Mouse (Mus musculus) CH12.LX (cell line): ENCODE measurements around the gene Thtpa. TPM values are rescaled to one million over a fixed set of nuclear protein-coding genes. Genes with fewer than 3 reads are reported as not detected.
A peak's percentile ranks its signal among the peaks of the same experiment; 100 is the strongest.

Source experiments
- DNase-seq: peaks from one replicate; pipeline ENCODE4 v3.0.0-alpha.2; 2013; ENCODE audit errors: extremely low read depth
- H3K27ac ChIP-seq: 2 replicates; pipeline ENCODE4 v1.5.1; 2012; ENCODE audit warnings: low read depth, mild to moderate bottlenecking, control low read depth, moderate library complexity; ENCODE audit not compliant: insufficient read depth
- H3K27me3 ChIP-seq: replicated peaks from 2 replicates; pipeline ENCODE3; 2012; ENCODE audit warnings: inconsistent platforms
- H3K36me3 ChIP-seq, 2 experiments: replicated peaks in 1 of 2; 2 replicates each; pipeline versions ENCODE3 to v1.6.1; 2012; ENCODE audit warnings: inconsistent platforms in 1 of 2, low read length in 1 of 2, mild to moderate bottlenecking in 1 of 2, mixed read lengths in 1 of 2, moderate library complexity in 1 of 2; ENCODE audit not compliant: control insufficient read depth in 1 of 2, insufficient read depth in 1 of 2
- H3K4me1 ChIP-seq, 2 experiments: 2 replicates each; pipeline ENCODE4 v1.6.1; 2012; ENCODE audit warnings: inconsistent platforms in 1 of 2, moderate library complexity in 1 of 2; ENCODE audit not compliant: insufficient read depth in 2 of 2, control insufficient read depth in 1 of 2
- H3K4me2 ChIP-seq: 2 replicates; pipeline ENCODE4 v1.6.1; 2012; ENCODE audit warnings: low read depth, mild to moderate bottlenecking, control low read depth; ENCODE audit not compliant: poor library complexity, insufficient read depth, severe bottlenecking
- H3K4me3 ChIP-seq, 3 experiments: fragments of 150-350 bp in 1 of 3; sonication (generic) in 1 of 3; replicated peaks in 1 of 3; 2 replicates each; pipeline versions ENCODE3 to v1.5.1; 2011 to 2012; ENCODE audit warnings: low read depth in 2 of 3, low read length in 2 of 3, mild to moderate bottlenecking in 2 of 3, moderate library complexity in 2 of 3, control low read depth in 1 of 3, improper control_type of control experiment in 1 of 3, inconsistent platforms in 1 of 3, mixed read lengths in 1 of 3; ENCODE audit not compliant: poor library complexity in 1 of 3
- H3K79me2 ChIP-seq: replicated peaks from 2 replicates; pipeline ENCODE4 v1.6.1; 2012; ENCODE audit warnings: mild to moderate bottlenecking, moderate library complexity; ENCODE audit not compliant: control insufficient read depth, poor library complexity, insufficient read depth, severe bottlenecking; ENCODE audit errors: extremely low read depth
- H3K9ac ChIP-seq: 2 replicates; pipeline ENCODE4 v1.6.1; 2012; ENCODE audit warnings: low read depth, mild to moderate bottlenecking, control low read depth, moderate library complexity; ENCODE audit not compliant: insufficient read depth
- H3K9me3 ChIP-seq: replicated peaks from 2 replicates; pipeline ENCODE3; 2012; ENCODE audit warnings: low read length, inconsistent platforms, mixed read lengths
- BHLHE40 ChIP-seq: IDR thresholded peaks from 2 replicates; pipeline ENCODE4 v1.6.1; 2011; ENCODE audit warnings: mild to moderate bottlenecking, low read depth, low read length, improper control_type of control experiment
- CHD1 ChIP-seq: IDR thresholded peaks from 2 replicates; pipeline ENCODE4 v1.6.1; 2012; ENCODE audit warnings: low read depth, low read length, improper control_type of control experiment, inconsistent platforms
- CTCF ChIP-seq, 2 experiments: IDR thresholded peaks in 1 of 2; conservative IDR thresholded peaks in 1 of 2; 2 replicates each; pipeline ENCODE4 v1.5.1; 2011 to 2012; ENCODE audit warnings: low read depth in 2 of 2, low read length in 2 of 2, improper control_type of control experiment in 1 of 2, inconsistent platforms in 1 of 2, mild to moderate bottlenecking in 1 of 2, moderate library complexity in 1 of 2
- E2F4 ChIP-seq: IDR thresholded peaks from 2 replicates; pipeline ENCODE4 v1.6.1; 2011; ENCODE audit warnings: low read depth, low read length, improper control_type of control experiment; ENCODE audit not compliant: insufficient replicate concordance
- ELF1 ChIP-seq: IDR thresholded peaks from 2 replicates; pipeline ENCODE4 v1.6.1; 2014; ENCODE audit warnings: low read depth, mild to moderate bottlenecking, inconsistent platforms, low read length, improper control_type of control experiment
- HCFC1 ChIP-seq: IDR thresholded peaks from 2 replicates; pipeline ENCODE4 v1.6.1; 2012; ENCODE audit warnings: low read depth, mild to moderate bottlenecking, inconsistent platforms, low read length, improper control_type of control experiment
- IRF4 ChIP-seq: IDR thresholded peaks from 2 replicates; pipeline ENCODE4 v1.6.1; 2014; ENCODE audit warnings: low read depth, mild to moderate bottlenecking, inconsistent platforms, low read length, improper control_type of control experiment
- JUN ChIP-seq: IDR thresholded peaks from 2 replicates; pipeline ENCODE4 v1.6.1; 2011; ENCODE audit warnings: low read depth, mild to moderate bottlenecking, low read length, improper control_type of control experiment, moderate library complexity; ENCODE audit not compliant: insufficient read depth
- JUND ChIP-seq: conservative IDR thresholded peaks from 2 replicates; pipeline ENCODE4 v1.6.1; 2011; ENCODE audit warnings: low read depth, low read length, improper control_type of control experiment
- KAT2A ChIP-seq: IDR thresholded peaks from 2 replicates; pipeline ENCODE4 v1.6.1; 2012; ENCODE audit warnings: low read length, improper control_type of control experiment, inconsistent platforms; ENCODE audit not compliant: insufficient replicate concordance
- MAFK ChIP-seq: IDR thresholded peaks from 2 replicates; pipeline ENCODE4 v1.6.1; 2011; ENCODE audit warnings: low read length, improper control_type of control experiment; ENCODE audit not compliant: insufficient replicate concordance
- MAX ChIP-seq: IDR thresholded peaks from 2 replicates; pipeline ENCODE4 v1.6.1; 2011; ENCODE audit warnings: low read length, improper control_type of control experiment
- MAZ ChIP-seq: IDR thresholded peaks from 2 replicates; pipeline ENCODE4 v1.6.1; 2012; ENCODE audit warnings: low read depth, mild to moderate bottlenecking, inconsistent platforms, low read length, improper control_type of control experiment, moderate library complexity
- MXI1 ChIP-seq: IDR thresholded peaks from 2 replicates; pipeline ENCODE4 v1.6.1; 2011; ENCODE audit warnings: mild to moderate bottlenecking, low read depth, low read length, improper control_type of control experiment
- NELFE ChIP-seq: IDR thresholded peaks from 2 replicates; pipeline ENCODE4 v1.6.1; 2011; ENCODE audit warnings: low read depth, low read length, improper control_type of control experiment
- PAX5 ChIP-seq: IDR thresholded peaks from 2 replicates; pipeline ENCODE4 v1.6.1; 2012; ENCODE audit warnings: low read length, inconsistent platforms, mixed read lengths
- POLR2A ChIP-seq: IDR thresholded peaks from 2 replicates; pipeline ENCODE4 v1.6.1; 2011; ENCODE audit warnings: low read depth, mild to moderate bottlenecking, improper control_type of control experiment, low read length
- POLR2AphosphoS2 ChIP-seq: IDR thresholded peaks from 2 replicates; pipeline ENCODE4 v1.6.1; 2011; ENCODE audit warnings: low read depth, low read length, improper control_type of control experiment
- RAD21 ChIP-seq: IDR thresholded peaks from 2 replicates; pipeline ENCODE4 v1.6.1; 2011; ENCODE audit warnings: low read depth, mild to moderate bottlenecking, low read length, improper control_type of control experiment, moderate library complexity
- RCOR1 ChIP-seq: conservative IDR thresholded peaks from 2 replicates; pipeline ENCODE4 v1.6.1; 2012; ENCODE audit warnings: low read depth, mild to moderate bottlenecking, inconsistent platforms, low read length, improper control_type of control experiment
- SIN3A ChIP-seq: IDR thresholded peaks from 2 replicates; pipeline ENCODE4 v1.6.1; 2012; ENCODE audit warnings: low read length, improper control_type of control experiment, inconsistent platforms
- SMC3 ChIP-seq: IDR thresholded peaks from 2 replicates; pipeline ENCODE4 v1.6.1; 2011; ENCODE audit warnings: low read depth, low read length, improper control_type of control experiment
- TBP ChIP-seq: conservative IDR thresholded peaks from 2 replicates; pipeline ENCODE4 v1.6.1; 2011; ENCODE audit warnings: low read depth, low read length, improper control_type of control experiment
- TCF12 ChIP-seq: IDR thresholded peaks from 2 replicates; pipeline ENCODE4 v1.6.1; 2014; ENCODE audit warnings: low read depth, mild to moderate bottlenecking, inconsistent platforms, low read length, improper control_type of control experiment
- UBTF ChIP-seq: IDR thresholded peaks from 2 replicates; pipeline ENCODE4 v1.6.1; 2012; ENCODE audit warnings: low read depth, mild to moderate bottlenecking, inconsistent platforms, low read length, improper control_type of control experiment, moderate library complexity
- USF1 ChIP-seq: IDR thresholded peaks from 2 replicates; pipeline ENCODE4 v1.6.1; 2014; ENCODE audit warnings: low read depth, mild to moderate bottlenecking, inconsistent platforms, low read length, improper control_type of control experiment
- USF2 ChIP-seq: conservative IDR thresholded peaks from 2 replicates; pipeline ENCODE4 v1.6.1; 2011; ENCODE audit warnings: low read depth, low read length, improper control_type of control experiment
- ZC3H11A ChIP-seq: IDR thresholded peaks from 2 replicates; pipeline ENCODE4 v1.6.1; 2012; ENCODE audit warnings: low read depth, mild to moderate bottlenecking, inconsistent platforms, low read length, improper control_type of control experiment
- ZKSCAN1 ChIP-seq: IDR thresholded peaks from 2 replicates; pipeline ENCODE4 v1.6.1; 2012; ENCODE audit warnings: low read depth, inconsistent platforms, low read length, improper control_type of control experiment, borderline replicate concordance
- ZMIZ1 ChIP-seq: IDR thresholded peaks from 2 replicates; pipeline ENCODE4 v1.6.1; 2012; ENCODE audit warnings: low read depth, mild to moderate bottlenecking, inconsistent platforms, low read length, improper control_type of control experiment
- ZNF384 ChIP-seq: IDR thresholded peaks from 2 replicates; pipeline ENCODE4 v1.6.1; 2012; ENCODE audit warnings: low read depth, low read length, improper control_type of control experiment, inconsistent platforms
- dilution Hi-C: fragments of 300-500 bp; cut with MboI; formaldehyde crosslinking; loops from 2 replicates; pipeline ENCODE4 v1.14.3; 2020; ENCODE audit warnings: low sequenced_read_pairs; ENCODE audit not compliant: extremely low pct_unique_long_range_greater_than_20kb, extremely low pct_ligation_motif_present
- in situ Hi-C: fragments of 300-500 bp; cut with MboI; formaldehyde crosslinking; loops from 3 replicates; pipeline ENCODE4 v1.14.3; 2019; ENCODE audit warnings: low sequenced_read_pairs, low pct_ligation_motif_present, low pct_unique_long_range_greater_than_20kb, mixed read lengths
- polyA plus RNA-seq: library from polyadenylated mRNA; unstranded; fragments of >175 nt; gene quantifications from 2 replicates; pipeline ENCODE4 v1.2.1, GENCODE M21; 2012; ENCODE audit warnings: low read depth; ENCODE audit not compliant: insufficient read length
- total RNA-seq, 2 experiments: library from RNA; depleted of rRNA; stranded (reverse); fragments of 300-350 nt in 1 of 2; fragments of >200 nt in 1 of 2; gene quantifications; 2 replicates each; pipeline ENCODE4 v1.2.3; 2012 to 2014

Gene Thtpa
- total and polyA plus RNA-seq, 3 experiments: 4.0 to 9.4 (median 6.7) TPM

- Histone ChIP-seq H3K79me2 (no peaks in the 10 kb centered on the region), H3K9me3 (no peaks in the 10 kb centered on the region), H3K4me1 (peaks cover 10 to 39% of the 10 kb centered on the region in 2 experiments), H3K27me3 (peaks cover 2% of the 10 kb centered on the region), H3K27ac (no peak overlapping the region), H3K4me3 (peak overlapping the region; percentile 51 to 66 (median 55)), H3K9ac (peak overlapping the region; percentile 45), H3K4me2 (peak overlapping the region; percentile 78), H3K36me3 (no peaks in the 10 kb centered on the region)
- TF ChIP-seq MAFK (no peak), SIN3A (peak; percentile 25; the same call in 1 of the 2 replicates)
- dilution Hi-C loops: no loop called here
- DNase-seq: no peak
- in situ Hi-C loops: no loop called here
Measured at GRCm38 (mm10) chr14:55091209-55091865, 3.2 kb upstream of the Thtpa start.

DNA sequence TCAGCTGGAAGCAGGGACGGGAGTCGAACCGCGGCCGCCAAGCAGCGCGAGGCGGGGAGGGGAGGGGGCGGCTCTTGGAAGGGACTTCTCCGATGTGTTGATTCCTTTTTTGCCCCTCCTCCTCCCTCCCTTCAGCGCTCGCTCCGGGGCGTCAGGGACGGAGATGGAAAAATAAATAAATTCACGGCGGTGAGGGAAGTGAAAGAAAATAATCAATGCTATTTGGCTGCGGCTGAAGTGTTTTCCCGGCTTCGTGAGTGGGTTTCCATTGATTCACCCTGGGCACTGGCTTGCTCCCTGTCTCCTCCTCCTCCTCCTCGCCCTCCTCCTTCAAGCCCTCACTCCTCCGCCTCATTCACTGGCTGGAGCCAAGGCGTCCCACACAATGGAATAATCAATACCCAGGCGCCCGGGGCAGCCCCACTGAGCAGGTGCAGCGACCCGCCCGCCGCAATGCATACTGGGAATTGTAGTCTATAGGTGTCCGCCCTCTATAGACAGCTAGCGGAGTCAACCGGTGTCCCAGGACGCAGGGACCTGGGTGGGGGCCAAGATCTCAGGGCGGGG lies 2.5 kb upstream of the Thtpa start, which contains the start of gene Zfhx2:
Zfhx2 (minus strand) TSS at position 314 of the 567 bp plus-strand sequence.
- Histone ChIP-seq H3K4me1 (peaks cover 10 to 43% of the 10 kb centered on the region in 2 experiments), H3K27me3 (peaks cover 2% of the 10 kb centered on the region), H3K4me2 (peak within 1 kb of the TSS; percentile 78), H3K9me3 (no peaks in the 10 kb centered on the region), H3K27ac (no peak within 1 kb of the TSS), H3K4me3 (peak within 1 kb of the TSS; percentile 51 to 66 (median 55)), H3K36me3 (peaks cover 0 to 8% of the 10 kb centered on the region in 2 experiments), H3K9ac (peak within 1 kb of the TSS; percentile 45), H3K79me2 (no peaks in the 10 kb centered on the region)
- dilution Hi-C loops (no loop called here), in situ Hi-C loops (no loop called here)
- peak; percentile 95 for DNase-seq
- TF ChIP-seq USF2 (no peak), HCFC1 (peak; percentile 94), ZC3H11A (no peak), JUN (no peak), E2F4 (no peak), MXI1 (peak; percentile 45), CHD1 (no peak), RCOR1 (no peak; the same call in 1 of the 2 replicates), PAX5 (no peak), CTCF (conservative IDR thresholded peaks at IDR 0.05 in 1 of 2, IDR thresholded peaks at IDR 0.05 in 1 of 2; ENCODE audit: low read depth in 2 of 2, low read length in 2 of 2) (no peak), TCF12 (peak; percentile 64), USF1 (no peak), KAT2A (peak; percentile 71; the same call in 1 of the 2 replicates), POLR2A (peak; percentile 52; the same call in 1 of the 2 replicates), ZKSCAN1 (no peak), TBP (0 out of 2 replicates have a peak, but pooled peaks have one; percentile 25), JUND (no peak), IRF4 (peak; percentile 60; the same call in 1 of the 2 replicates), NELFE (peak; percentile 33; the same call in 1 of the 2 replicates), ZMIZ1 (no peak), MAX (peak; percentile 47; the same call in 1 of the 2 replicates), ZNF384 (no peak), MAZ (peak; percentile 92), SMC3 (no peak), ELF1 (no peak), POLR2AphosphoS2 (no peak), MAFK (no peak), BHLHE40 (peak; percentile 31; the same call in 1 of the 2 replicates), UBTF (no peak), RAD21 (no peak)
